Mouse (Mus musculus) thymus, adult 2 months (tissue): ENCODE data around the gene Prkci.

Source experiments
- CTCF ChIP-seq: fragments of 200-500 bp; IDR thresholded peaks from 2 replicates; pipeline ENCODE4 v1.5.1; 2012; ENCODE audit warnings: mild to moderate bottlenecking, control low read depth, low read length, moderate library complexity, borderline replicate concordance; ENCODE audit not compliant: control insufficient read depth, poor library complexity, insufficient read depth; ENCODE audit errors: extremely low read depth
- POLR2A ChIP-seq: fragments of 200-500 bp; IDR thresholded peaks from 2 replicates; pipeline ENCODE4 v1.6.1; 2012; ENCODE audit warnings: mild to moderate bottlenecking, low read length, control low read depth, moderate library complexity; ENCODE audit not compliant: control insufficient read depth, poor library complexity, insufficient read depth; ENCODE audit errors: extremely low read depth

GRCm38 (mm10) chr3:31019793-31020447 is 24.4 kb downstream of the Prkci start:
- TF ChIP-seq POLR2A (no peak), CTCF (no peak)
